Mouse (Mus musculus) liver, postnatal 0 days (tissue): ENCODE data around the gene Gm813. TPM values are rescaled to one million over a fixed set of nuclear protein-coding genes. Genes with fewer than 3 reads are reported as not detected.

Experiments
- ATAC-seq: fragments of 200-750 bp; cut with Nextera tagmentation; 2 replicates; pipeline ENCODE4 v1.8.0; 2017; ENCODE audit warnings: mild to moderate bottlenecking, moderate library complexity
- DNase-seq: peaks from one replicate; pipeline ENCODE4 v3.0.0-alpha.2; 2016
- H3K27ac ChIP-seq: fragments of 300-500 bp; sonication (generic); 2 replicates; pipeline ENCODE4 v1.5.1; 2014; ENCODE audit warnings: antibody characterized with exemption, moderate library complexity, mild to moderate bottlenecking, low read depth
- H3K27me3 ChIP-seq: fragments of 300-500 bp; sonication (generic); 2 replicates; pipeline ENCODE4 v1.6.1; 2014; ENCODE audit warnings: low read length, control low read depth, mixed read lengths; ENCODE audit not compliant: insufficient read depth
- H3K36me3 ChIP-seq: fragments of 300-500 bp; sonication (generic); replicated peaks from 2 replicates; pipeline ENCODE4 v1.6.1; 2014; ENCODE audit warnings: mild to moderate bottlenecking, control low read depth, low read length, moderate library complexity, mixed read lengths; ENCODE audit not compliant: insufficient read depth
- H3K4me1 ChIP-seq: fragments of 300-500 bp; sonication (generic); 2 replicates; pipeline ENCODE4 v1.6.1; 2014; ENCODE audit warnings: antibody characterized with exemption, mild to moderate bottlenecking, control low read depth; ENCODE audit not compliant: insufficient read depth
- H3K4me2 ChIP-seq: fragments of 300-500 bp; sonication (generic); 2 replicates; pipeline ENCODE4 v1.6.1; 2014; ENCODE audit warnings: low read depth, mild to moderate bottlenecking, low read length, moderate library complexity, mixed read lengths
- H3K4me3 ChIP-seq: fragments of 300-500 bp; sonication (generic); 2 replicates; pipeline ENCODE4 v1.5.1; 2014; ENCODE audit warnings: low read depth, low read length
- H3K9ac ChIP-seq: fragments of 300-500 bp; sonication (generic); replicated peaks from 2 replicates; pipeline ENCODE4 v1.6.1; 2014; ENCODE audit warnings: mild to moderate bottlenecking, moderate library complexity
- H3K9me3 ChIP-seq: fragments of 300-500 bp; sonication (generic); 2 replicates; pipeline ENCODE4 v1.6.1; 2016; ENCODE audit warnings: mild to moderate bottlenecking, control low read depth, low read length, mixed read lengths
- CTCF ChIP-seq: sonication (generic); IDR thresholded peaks from 2 replicates; pipeline ENCODE4 v1.5.1; 2016; ENCODE audit warnings: antibody characterized with exemption, low read depth
- EP300 ChIP-seq: IDR thresholded peaks from 2 replicates; pipeline ENCODE4 v1.6.1; 2016; ENCODE audit warnings: antibody characterized with exemption, low read depth, mild to moderate bottlenecking
- whole genome bisulfite sequencing: fragments of 180-500 bp; shearing (Covaris S2); extraction: QIAGEN DNeasy Blood & Tissue Kit; methylation state at CpG from one replicate; pipeline ENCODE4 v1.1.7; 2014; ENCODE audit not compliant: insufficient replicate concordance; 5-methylcytosine and 5-hydroxymethylcytosine counted together
- polyA plus RNA-seq: library from polyadenylated mRNA; unstranded; fragments of >200 nt; fragmentation: Nextera tagmentation; extraction: Ambion mirVana; gene quantifications from 2 replicates; pipeline ENCODE4 v1.2.1, GENCODE M21; 2015

The Gm813 gene
- polyA plus RNA-seq, 1 experiment from 2014 or later, result not detected

- TF ChIP-seq EP300, result peak; percentile 71
- no peak for TF ChIP-seq CTCF
- Histone ChIP-seq H3K4me1 (peaks cover 36% of the 10 kb centered on the region), H3K36me3 (no peaks in the 10 kb centered on the region), H3K9me3 (no peaks in the 10 kb centered on the region), H3K27ac (peak overlapping the region; percentile 64), H3K4me3 (no peak overlapping the region), H3K9ac (0 out of 2 replicates have a peak overlapping the region, but pooled peaks have one; percentile 3), H3K4me2 (peak overlapping the region; percentile 38; the same call in 1 of the 2 replicates), H3K27me3 (no peaks in the 10 kb centered on the region)
- DNase-seq (no peak), ATAC-seq (peak; percentile 46)
- 72% methylated on average over 6 of the region's 6 CpGs for WGBS
These were observed 41.9 kb upstream of the Gm813 start for GRCm38 (mm10) chr16:58658668-58659067.

DNA sequence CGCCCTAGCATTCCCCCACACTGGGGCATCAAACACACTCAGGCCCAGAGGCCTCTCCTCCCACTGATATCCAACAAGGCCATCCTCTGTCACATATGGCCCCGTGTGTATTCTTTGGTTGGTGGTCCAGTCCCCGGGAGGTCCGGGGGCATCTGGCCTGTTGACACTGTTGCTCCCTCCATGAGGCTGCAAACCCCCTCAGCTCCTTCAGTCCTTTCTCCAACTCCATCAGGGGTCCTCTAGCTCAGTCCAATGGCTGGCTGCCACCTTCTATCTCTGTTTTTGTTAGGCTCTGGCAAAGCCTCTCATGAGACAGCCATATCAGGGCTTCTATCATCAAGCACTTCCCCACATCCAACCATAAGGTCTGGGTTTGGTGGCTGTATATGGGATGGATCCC lies 39.7 kb upstream of the Gm813 start:
- H3K36me3 ChIP-seq, result no peaks in the 10 kb centered on the region
- peaks cover 32% of the 10 kb centered on the region for H3K4me1 ChIP-seq
- no peak overlapping the region for H3K4me3 ChIP-seq
- H3K27me3 ChIP-seq, result no peaks in the 10 kb centered on the region
- DNase-seq (no peak), ATAC-seq (no peak)
- no peak for TF ChIP-seq CTCF
- no peak for TF ChIP-seq EP300
- WGBS, result 86% methylated on average over 4 of the region's 4 CpGs
- no peak overlapping the region for H3K9ac ChIP-seq
- no peak overlapping the region for H3K27ac ChIP-seq
- H3K9me3 ChIP-seq, result no peaks in the 10 kb centered on the region
- H3K4me2 ChIP-seq, result no peak overlapping the region

DNA sequence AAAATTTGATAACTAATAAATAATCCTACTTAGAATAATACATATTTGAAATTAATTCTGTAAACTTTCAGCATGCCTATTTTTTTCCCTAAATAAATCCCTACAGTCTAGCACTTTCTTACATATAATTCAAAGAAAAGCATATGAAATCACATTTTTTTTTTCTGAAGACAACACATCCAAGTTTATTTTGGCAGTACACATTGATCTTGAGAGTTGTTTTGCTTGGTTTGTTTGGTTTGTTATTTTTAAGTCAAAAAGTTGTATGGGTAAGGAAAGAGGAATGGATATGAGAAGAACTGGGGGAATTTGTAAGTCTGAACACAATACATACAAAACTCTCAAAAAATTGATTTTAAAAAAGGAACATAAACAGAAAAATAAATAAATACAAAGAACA lies 39.0 kb upstream of the Gm813 start:
- Histone ChIP-seq H3K4me3 (no peak overlapping the region), H3K4me1 (peaks cover 24% of the 10 kb centered on the region), H3K9ac (no peak overlapping the region), H3K27me3 (no peaks in the 10 kb centered on the region), H3K4me2 (no peak overlapping the region), H3K9me3 (no peaks in the 10 kb centered on the region), H3K36me3 (no peaks in the 10 kb centered on the region), H3K27ac (no peak overlapping the region)
- TF ChIP-seq CTCF (no peak), EP300 (no peak)
- ATAC-seq (no peak), DNase-seq (no peak)

GRCm38 (mm10) chr16:58649979-58650378 lies 33.2 kb upstream of the Gm813 start:
- DNase-seq (no peak), ATAC-seq (no peak)
- Histone ChIP-seq H3K9ac (no peak overlapping the region), H3K36me3 (no peaks in the 10 kb centered on the region), H3K27me3 (no peaks in the 10 kb centered on the region), H3K4me2 (no peak overlapping the region), H3K4me1 (no peaks in the 10 kb centered on the region), H3K9me3 (no peaks in the 10 kb centered on the region), H3K27ac (no peak overlapping the region), H3K4me3 (no peak overlapping the region)
- TF ChIP-seq EP300, result no peak
- no peak for TF ChIP-seq CTCF
- 92% methylated on average over 10 of the region's 10 CpGs for WGBS

GRCm38 (mm10) chr16:58638689-58639175 lies 22.0 kb upstream of the Gm813 start, which contains the start of gene E330017A01Rik:
Gene E330017A01Rik, minus strand, starts transcription at chr16:58638739.
- H3K9ac ChIP-seq, result no peak within 1 kb of the TSS
- TF ChIP-seq CTCF (no peak), EP300 (no peak)
- no peak within 1 kb of the TSS for H3K27ac ChIP-seq
- WGBS, result 63% methylated on average over 3 of the region's 3 CpGs
- H3K36me3 ChIP-seq, result no peaks in the 10 kb centered on the region
- no peak within 1 kb of the TSS for H3K4me3 ChIP-seq
- H3K4me1 ChIP-seq, result peaks cover 2% of the 10 kb centered on the region; the same call in 1 of the 2 replicates
- no peak for ATAC-seq
- H3K9me3 ChIP-seq, result no peaks in the 10 kb centered on the region
- H3K4me2 ChIP-seq, result no peak within 1 kb of the TSS
- no peaks in the 10 kb centered on the region for H3K27me3 ChIP-seq
- DNase-seq, result no peak

GRCm38 (mm10) chr16:58638016-58638415 lies 21.2 kb upstream of the Gm813 start:
- no peaks in the 10 kb centered on the region for H3K36me3 ChIP-seq
- TF ChIP-seq EP300, result no peak
- no peak for TF ChIP-seq CTCF
- no peak overlapping the region for H3K4me3 ChIP-seq
- peaks cover 2% of the 10 kb centered on the region; the same call in 1 of the 2 replicates for H3K4me1 ChIP-seq
- no peaks in the 10 kb centered on the region for H3K9me3 ChIP-seq
- no peak for DNase-seq
- H3K9ac ChIP-seq, result no peak overlapping the region
- no peak for ATAC-seq
- no peaks in the 10 kb centered on the region for H3K27me3 ChIP-seq
- H3K27ac ChIP-seq, result no peak overlapping the region
- no peak overlapping the region for H3K4me2 ChIP-seq
- WGBS, result 70% methylated on average over 7 of the region's 7 CpGs

GRCm38 (mm10) chr16:58637448-58637847 lies 20.7 kb upstream of the Gm813 start:
- no peaks in the 10 kb centered on the region for H3K9me3 ChIP-seq
- no peak overlapping the region for H3K9ac ChIP-seq
- DNase-seq, result no peak
- no peak overlapping the region for H3K4me3 ChIP-seq
- H3K4me2 ChIP-seq, result no peak overlapping the region
- ATAC-seq, result no peak
- 35% methylated on average over 4 of the region's 4 CpGs for WGBS
- TF ChIP-seq CTCF, result no peak
- TF ChIP-seq EP300, result no peak
- no peak overlapping the region for H3K27ac ChIP-seq
- H3K27me3 ChIP-seq, result no peaks in the 10 kb centered on the region
- no peaks in the 10 kb centered on the region for H3K36me3 ChIP-seq
- H3K4me1 ChIP-seq, result peaks cover 2% of the 10 kb centered on the region; the same call in 1 of the 2 replicates
